Mouse (Mus musculus) embryonic facial prominence, embryonic 11.5 days (tissue): ENCODE data around the gene Fbxl17. TPM values are rescaled to one million over a fixed set of nuclear protein-coding genes. Genes with fewer than 3 reads are reported as not detected.

Source experiments
- ATAC-seq: fragments of 200-750 bp; cut with Nextera tagmentation; replicated peaks from 2 replicates; pipeline ENCODE4 v1.8.0; 2017; ENCODE audit warnings: low read depth; ENCODE audit not compliant: insufficient number of reproducible peaks, low FRiP score, low TSS enrichment
- DNase-seq: peaks from one replicate; pipeline ENCODE4 v3.0.0-alpha.2; 2015; ENCODE audit warnings: low spot score
- H3K27ac ChIP-seq: fragments of 300-500 bp; sonication (generic); replicated peaks from 2 replicates; pipeline ENCODE4 v1.5.1; 2014; ENCODE audit warnings: mild to moderate bottlenecking, low read depth, low read length, control low read depth
- H3K27me3 ChIP-seq: fragments of 300-500 bp; sonication (generic); 2 replicates; pipeline ENCODE4 v1.6.1; 2014; ENCODE audit warnings: mild to moderate bottlenecking, low read length, moderate library complexity, mixed read lengths; ENCODE audit not compliant: control insufficient read depth, insufficient read depth
- H3K36me3 ChIP-seq: fragments of 300-500 bp; sonication (generic); replicated peaks from 2 replicates; pipeline ENCODE4 v1.6.1; 2014; ENCODE audit warnings: low read depth, mild to moderate bottlenecking, low read length, moderate library complexity, mixed read lengths; ENCODE audit not compliant: control insufficient read depth, insufficient read depth
- H3K4me1 ChIP-seq: fragments of 300-500 bp; sonication (generic); 2 replicates; pipeline ENCODE4 v1.6.1; 2014; ENCODE audit warnings: low read length, mixed read lengths; ENCODE audit not compliant: control insufficient read depth, insufficient read depth
- H3K4me2 ChIP-seq: fragments of 300-500 bp; sonication (generic); 2 replicates; pipeline ENCODE4 v1.6.1; 2014; ENCODE audit warnings: low read depth, mild to moderate bottlenecking, control low read depth, low read length, moderate library complexity
- H3K4me3 ChIP-seq: fragments of 300-500 bp; sonication (generic); 2 replicates; pipeline ENCODE4 v1.5.1; 2014; ENCODE audit warnings: low read depth, low read length, control low read depth
- H3K9ac ChIP-seq: fragments of 300-500 bp; sonication (generic); replicated peaks from 2 replicates; pipeline ENCODE4 v1.6.1; 2014; ENCODE audit warnings: mild to moderate bottlenecking, control low read depth, low read length
- H3K9me3 ChIP-seq: fragments of 300-500 bp; sonication (generic); replicated peaks from 2 replicates; pipeline ENCODE4 v1.6.1; 2016; ENCODE audit warnings: mild to moderate bottlenecking, low read length, inconsistent platforms, mixed read lengths; ENCODE audit not compliant: control insufficient read depth
- WGBS: fragments of 180-500 bp; shearing (Covaris S2); extraction: QIAGEN DNeasy Blood & Tissue Kit; methylation state at CpG from one replicate; pipeline ENCODE4 v1.1.7; 2014; 5-methylcytosine and 5-hydroxymethylcytosine counted together
- polyA plus RNA-seq: library from polyadenylated mRNA; unstranded; fragments of >200 nt; fragmentation: Nextera tagmentation; extraction: Ambion mirVana; gene quantifications from 2 replicates; pipeline ENCODE4 v1.2.1, GENCODE M21; 2014

Gene Fbxl17
- polyA plus RNA-seq, 1 experiment from 2014 or later = 7.7 TPM

- WGBS = 81% methylated on average over 1 of the region's 1 CpGs
- no peak overlapping the region for H3K4me3 ChIP-seq
Observed at GRCm38 (mm10) chr17:63164289-63164688, 335.5 kb downstream of the Fbxl17 start.

GRCm38 (mm10) chr17:63161953-63162352 is 337.9 kb downstream of the Fbxl17 start:
- H3K9me3 ChIP-seq = no peaks in the 10 kb centered on the region
- H3K36me3 ChIP-seq = no peaks in the 10 kb centered on the region
- no peak for DNase-seq
- H3K27me3 ChIP-seq = no peaks in the 10 kb centered on the region
- ATAC-seq = no peak
- no peak overlapping the region for H3K27ac ChIP-seq
- WGBS = 50% methylated on average over 5 of the region's 5 CpGs
- no peak overlapping the region for H3K4me2 ChIP-seq
- 0 out of 2 replicates have a peak, but pooled peaks cover 3% of the 10 kb centered on the region for H3K4me1 ChIP-seq
- no peak overlapping the region for H3K9ac ChIP-seq
- no peak overlapping the region for H3K4me3 ChIP-seq

More at GRCm38 (mm10) chr17:63164289-63164688, 335.5 kb downstream of the Fbxl17 start:
- H3K27me3 ChIP-seq = no peaks in the 10 kb centered on the region
- no peak overlapping the region for H3K27ac ChIP-seq
- ATAC-seq = no peak
- no peak overlapping the region for H3K9ac ChIP-seq
- H3K36me3 ChIP-seq = no peaks in the 10 kb centered on the region
- DNase-seq = no peak
- no peaks in the 10 kb centered on the region for H3K4me1 ChIP-seq
- no peak overlapping the region for H3K4me2 ChIP-seq
- H3K9me3 ChIP-seq = no peaks in the 10 kb centered on the region

- H3K4me3 ChIP-seq = no peak overlapping the region
- no peaks in the 10 kb centered on the region for H3K27me3 ChIP-seq
- H3K27ac ChIP-seq = no peak overlapping the region
- no peak for ATAC-seq
- H3K9me3 ChIP-seq = no peaks in the 10 kb centered on the region
- H3K9ac ChIP-seq = no peak overlapping the region
- no peaks in the 10 kb centered on the region for H3K36me3 ChIP-seq
- no peak overlapping the region for H3K4me2 ChIP-seq
- 0 out of 2 replicates have a peak, but pooled peaks cover 3% of the 10 kb centered on the region for H3K4me1 ChIP-seq
- 54% methylated on average over 7 of the region's 7 CpGs for WGBS
- DNase-seq = no peak
Observed at GRCm38 (mm10) chr17:63159196-63159595, 340.6 kb downstream of the Fbxl17 start.

GRCm38 (mm10) chr17:63158436-63158835 is 341.4 kb downstream of the Fbxl17 start:
- 0 out of 2 replicates have a peak, but pooled peaks cover 3% of the 10 kb centered on the region for H3K4me1 ChIP-seq

GRCm38 (mm10) chr17:63157906-63158305 is 341.9 kb downstream of the Fbxl17 start:
- no peak for DNase-seq
- H3K4me1 ChIP-seq = 0 out of 2 replicates have a peak, but pooled peaks cover 3% of the 10 kb centered on the region
- H3K27me3 ChIP-seq = no peaks in the 10 kb centered on the region
- no peaks in the 10 kb centered on the region for H3K9me3 ChIP-seq
- H3K9ac ChIP-seq = no peak overlapping the region
- H3K36me3 ChIP-seq = no peaks in the 10 kb centered on the region
- H3K27ac ChIP-seq = no peak overlapping the region
- H3K4me3 ChIP-seq = no peak overlapping the region
- 40% methylated on average over 6 of the region's 6 CpGs for WGBS
- H3K4me2 ChIP-seq = no peak overlapping the region
- no peak for ATAC-seq

More at GRCm38 (mm10) chr17:63158436-63158835, 341.4 kb downstream of the Fbxl17 start:
- no peaks in the 10 kb centered on the region for H3K36me3 ChIP-seq
- no peak overlapping the region for H3K4me3 ChIP-seq
- WGBS = 58% methylated on average over 3 of the region's 3 CpGs
- no peak overlapping the region for H3K27ac ChIP-seq
- H3K27me3 ChIP-seq = no peaks in the 10 kb centered on the region
- DNase-seq = no peak
- H3K4me2 ChIP-seq = no peak overlapping the region
- no peak for ATAC-seq
- no peaks in the 10 kb centered on the region for H3K9me3 ChIP-seq
- no peak overlapping the region for H3K9ac ChIP-seq

- Histone ChIP-seq H3K4me2 (no peak overlapping the region), H3K4me1 (0 out of 2 replicates have a peak, but pooled peaks cover 3% of the 10 kb centered on the region), H3K27me3 (no peaks in the 10 kb centered on the region), H3K36me3 (no peaks in the 10 kb centered on the region), H3K9me3 (no peaks in the 10 kb centered on the region), H3K9ac (no peak overlapping the region), H3K27ac (no peak overlapping the region), H3K4me3 (no peak overlapping the region)
- DNase-seq = no peak
- WGBS = 94% methylated on average over 7 of the region's 7 CpGs
- ATAC-seq = no peak
Observed at GRCm38 (mm10) chr17:63157019-63157418, 342.8 kb downstream of the Fbxl17 start.

GRCm38 (mm10) chr17:63146514-63146913 is 353.3 kb downstream of the Fbxl17 start:
- H3K4me3 ChIP-seq = no peak overlapping the region
- no peaks in the 10 kb centered on the region for H3K9me3 ChIP-seq
- no peak overlapping the region for H3K4me2 ChIP-seq
- no peak overlapping the region for H3K9ac ChIP-seq
- no peak overlapping the region for H3K27ac ChIP-seq
- H3K4me1 ChIP-seq = no peaks in the 10 kb centered on the region
- ATAC-seq = no peak
- H3K27me3 ChIP-seq = no peaks in the 10 kb centered on the region
- 46% methylated on average over 2 of the region's 2 CpGs for WGBS
- no peak for DNase-seq
- no peaks in the 10 kb centered on the region for H3K36me3 ChIP-seq

GRCm38 (mm10) chr17:63145751-63146491 is 353.9 kb downstream of the Fbxl17 start:
- 40% methylated on average over 12 of the region's 12 CpGs for WGBS
- no peak overlapping the region for H3K4me2 ChIP-seq
- no peaks in the 10 kb centered on the region for H3K27me3 ChIP-seq
- DNase-seq = no peak
- no peak overlapping the region for H3K4me3 ChIP-seq
- H3K4me1 ChIP-seq = no peaks in the 10 kb centered on the region
- H3K9me3 ChIP-seq = no peaks in the 10 kb centered on the region
- H3K36me3 ChIP-seq = no peaks in the 10 kb centered on the region
- no peak overlapping the region for H3K9ac ChIP-seq
- peak; percentile 56 for ATAC-seq
- H3K27ac ChIP-seq = no peak overlapping the region
